ENCODE assay signal across 9 mouse cellular contexts in the genomic region with DNA sequence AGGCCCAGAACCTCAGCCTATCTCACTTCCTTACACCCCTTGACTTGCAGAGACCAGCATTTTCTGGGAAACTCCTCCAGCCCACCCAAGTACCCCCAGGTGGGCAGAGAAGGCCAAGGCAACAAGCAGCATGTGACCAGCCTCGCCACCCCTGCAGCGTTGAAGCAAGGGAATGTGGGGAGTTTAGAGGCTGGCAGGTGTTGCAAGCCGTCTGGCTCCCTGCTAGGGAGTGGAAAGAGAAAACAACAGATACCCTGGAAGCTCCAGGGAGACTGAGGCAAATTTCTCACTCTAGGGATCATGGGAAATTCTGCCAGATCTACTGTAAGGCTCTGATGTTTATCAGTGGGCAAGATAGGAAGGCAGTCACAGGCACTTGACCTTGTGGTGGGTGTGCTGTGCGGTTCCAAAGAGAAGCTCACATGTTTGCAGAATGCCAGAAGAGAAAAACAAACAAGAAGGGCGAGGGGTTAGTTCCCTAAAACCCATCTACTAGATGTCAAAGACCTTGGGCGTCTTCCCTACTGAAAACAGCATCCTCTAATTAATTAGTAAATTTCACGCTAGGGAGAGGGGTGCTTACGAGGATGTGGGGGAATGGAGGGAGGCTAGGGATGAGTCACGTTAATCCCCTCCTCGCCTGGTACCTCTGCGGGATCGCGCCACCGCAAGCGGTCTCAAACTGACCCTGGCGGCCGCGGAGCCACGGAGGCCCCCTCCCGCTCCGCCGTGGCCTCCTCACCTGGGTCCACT. TPM values are rescaled to one million over a fixed set of nuclear protein-coding genes. Genes with fewer than 3 reads are reported as not detected.
A peak's percentile ranks its signal among the peaks of the same experiment; 100 is the strongest.
DNase-seq lines count a peak whose midpoint lies in the region; ATAC-seq lines count a peak whose summit lies in the region.
"Had no signal": no experiment of that assay in that cellular context is flagged by ENCODE, and none has a peak within 500 bp of the region (broad histone marks: within the 10 kb centered on the region; RNA-seq: fewer than 3 reads in every experiment).

No protein-coding gene starts in this region.

- ATAC-seq in CD4-positive, CD25-positive, alpha-beta regulatory T cell, adult 4 months = peak; percentile 43
- no peak; the same call in none of the 2 replicates for ATAC-seq in forebrain, embryonic 14.5 days
- 0 out of 2 replicates have a peak, but pooled peaks have one; percentile 9 for ATAC-seq in limb, embryonic 15.5 days (ENCODE audit: insufficient number of reproducible peaks, low FRiP score, low TSS enrichment, low read depth)
- ATAC-seq in stomach, embryonic 16.5 days (ENCODE audit: insufficient read depth, low FRiP score) = no peak

- no peaks in the 10 kb centered on the region for H3K27me3 ChIP-seq in forebrain, embryonic 14.5 days (replicated peaks; ENCODE audit: control insufficient read depth, insufficient read depth, low read length)
- peaks cover 37% of the 10 kb centered on the region for H3K27me3 ChIP-seq in limb, embryonic 15.5 days
- H3K27me3 ChIP-seq in stomach, embryonic 16.5 days (ENCODE audit: control insufficient read depth, insufficient read depth, low read length) = peaks cover 22% of the 10 kb centered on the region

- peak overlapping the region; percentile 85 for H3K9ac ChIP-seq in forebrain, embryonic 14.5 days (ENCODE audit: low read length)
- peak overlapping the region; percentile 35 for H3K9ac ChIP-seq in limb, embryonic 15.5 days
- peak overlapping the region; percentile 75 for H3K9ac ChIP-seq in stomach, embryonic 16.5 days (ENCODE audit: low read length)

- H3K9me3 ChIP-seq in forebrain, embryonic 14.5 days (replicated peaks; ENCODE audit: control insufficient read depth, low read length) = no peaks in the 10 kb centered on the region
- no peaks in the 10 kb centered on the region for H3K9me3 ChIP-seq in limb, embryonic 15.5 days
- H3K9me3 ChIP-seq in stomach, embryonic 16.5 days (replicated peaks; ENCODE audit: control insufficient read depth, low read length) = no peaks in the 10 kb centered on the region

- H3K4me2 ChIP-seq in forebrain, embryonic 14.5 days (ENCODE audit: low read length) = peak overlapping the region; percentile 88
- H3K4me2 ChIP-seq in limb, embryonic 15.5 days = peak overlapping the region; percentile 99
- peak overlapping the region; percentile 99 for H3K4me2 ChIP-seq in stomach, embryonic 16.5 days (ENCODE audit: low read depth, low read length)

- peak overlapping the region; percentile 73 for H3K4me3 ChIP-seq in forebrain, embryonic 14.5 days (ENCODE audit: low read depth, low read length)
- H3K4me3 ChIP-seq in limb, embryonic 15.5 days = peak overlapping the region; percentile 58
- H3K4me3 ChIP-seq in stomach, embryonic 16.5 days (replicated peaks; ENCODE audit: low read length) = peak overlapping the region; percentile 64

- H3K4me1 ChIP-seq in forebrain, embryonic 14.5 days (ENCODE audit: control insufficient read depth, insufficient read depth, low read length) = peaks cover 5% of the 10 kb centered on the region
- H3K4me1 ChIP-seq in limb, embryonic 15.5 days = peaks cover 11% of the 10 kb centered on the region
- peaks cover 5% of the 10 kb centered on the region for H3K4me1 ChIP-seq in stomach, embryonic 16.5 days (ENCODE audit: control insufficient read depth, insufficient read depth, low read length)

- intact Hi-C loops in heart, postnatal 25 days (cut with DNase I) = loop anchor here (5.0 kb wide), 1 partner anchor 139 kb away; a partner anchor contains a TSS

- WGBS in forebrain, embryonic 14.5 days = 3% methylated on average over 22 of the region's 22 CpGs
- 2% methylated on average over 22 of the region's 22 CpGs for WGBS in limb, embryonic 15.5 days
- 7% methylated on average over 22 of the region's 22 CpGs for WGBS in stomach, embryonic 16.5 days

- H3K27ac ChIP-seq in forebrain, embryonic 14.5 days (ENCODE audit: low read depth, low read length) = peak overlapping the region; percentile 71
- no peak overlapping the region for H3K27ac ChIP-seq in limb, embryonic 15.5 days
- H3K27ac ChIP-seq in stomach, embryonic 16.5 days (ENCODE audit: low read length) = no peak overlapping the region

- no peaks in the 10 kb centered on the region for H3K36me3 ChIP-seq in forebrain, embryonic 14.5 days (ENCODE audit: control insufficient read depth, insufficient read depth, low read length)
- no peaks in the 10 kb centered on the region for H3K36me3 ChIP-seq in limb, embryonic 15.5 days
- no peaks in the 10 kb centered on the region for H3K36me3 ChIP-seq in stomach, embryonic 16.5 days (ENCODE audit: control insufficient read depth, insufficient read depth, low read length)

- peak; percentile 75 for DNase-seq in heart, adult 11 months
- DNase-seq in heart, postnatal 25 days (ENCODE audit: low spot score) = no peak
- DNase-seq in forebrain, embryonic 14.5 days (ENCODE audit: low spot score) = peak; percentile 6
- DNase-seq in right cerebral cortex, postnatal 25 days = no peak
- DNase-seq in gastrocnemius, postnatal 10 days = no peak

RNA-seq across cellular contexts. Expression of a gene that starts 0.8 kb away (rescaled TPM):
- total RNA-seq in heart, postnatal 25 days (2021) = 1 to 10 TPM; 5.3 TPM
- not detected for polyA plus RNA-seq in CD4-positive, CD25-positive, alpha-beta regulatory T cell, adult 4 months (2017; shearing (Covaris generic))
- polyA plus RNA-seq in forebrain, embryonic 14.5 days (2014; fragmentation: Nextera tagmentation; extraction: Ambion mirVana) = 4.9 and 8.8 TPM in 2 replicates
- 0.68 and 1.0 TPM in 2 replicates for polyA plus RNA-seq in limb, embryonic 15.5 days (2015; fragmentation: Nextera tagmentation; extraction: Ambion mirVana)
- polyA plus RNA-seq in stomach, embryonic 16.5 days (2015; fragmentation: Nextera tagmentation; extraction: Ambion mirVana) = 0.95 and 2.4 TPM in 2 replicates
- 1 to 10 TPM; 6.4 to 8.2 TPM for total RNA-seq in gastrocnemius, postnatal 10 days (2021)
- total RNA-seq: neutrophil, adult 5-6 weeks had no signal

RNA-seq across cellular contexts. Expression of a gene that starts 36.8 kb away (rescaled TPM):
- total RNA-seq in heart, postnatal 25 days (2021) = not detected
- polyA plus RNA-seq in CD4-positive, CD25-positive, alpha-beta regulatory T cell, adult 4 months (2017; shearing (Covaris generic)) = not detected
- 0.17 TPM in 1 of 2 replicates, not detected in the other for polyA plus RNA-seq in forebrain, embryonic 14.5 days (2014; fragmentation: Nextera tagmentation; extraction: Ambion mirVana)
- polyA plus RNA-seq in limb, embryonic 15.5 days (2015; fragmentation: Nextera tagmentation; extraction: Ambion mirVana) = not detected in 2 replicates
- polyA plus RNA-seq in stomach, embryonic 16.5 days (2015; fragmentation: Nextera tagmentation; extraction: Ambion mirVana) = not detected in 2 replicates
- not detected for total RNA-seq in gastrocnemius, postnatal 10 days (2021)
- total RNA-seq: neutrophil, adult 5-6 weeks had no signal

RNA-seq across cellular contexts. Expression of a gene that starts 59.2 kb away (rescaled TPM):
- 1 to 10 TPM; 1.0 to 2.3 TPM for total RNA-seq in heart, postnatal 25 days (2021)
- polyA plus RNA-seq in CD4-positive, CD25-positive, alpha-beta regulatory T cell, adult 4 months (2017; shearing (Covaris generic)) = 100 to 1,000 TPM in 1 of 2 experiments, 10 to 100 TPM in 1; 99.8 to 108 TPM
- polyA plus RNA-seq in forebrain, embryonic 14.5 days (2014; fragmentation: Nextera tagmentation; extraction: Ambion mirVana) = 1.2 and 1.3 TPM in 2 replicates
- polyA plus RNA-seq in limb, embryonic 15.5 days (2015; fragmentation: Nextera tagmentation; extraction: Ambion mirVana) = 1.7 and 2.4 TPM in 2 replicates
- 25.9 and 36.2 TPM in 2 replicates for polyA plus RNA-seq in stomach, embryonic 16.5 days (2015; fragmentation: Nextera tagmentation; extraction: Ambion mirVana)
- total RNA-seq in gastrocnemius, postnatal 10 days (2021) = 1 to 10 TPM in 1 of 2 experiments, under 1 TPM in 1; 0.66 to 1.5 TPM

Comparison
In these comparisons a context has a peak if more than half of its experiments do, and no peak if none do; other contexts are left out.
1. DNase-seq: peak in heart, adult 11 months (single experiment) and forebrain, embryonic 14.5 days (single experiment); none in heart, postnatal 25 days (single experiment), right cerebral cortex, postnatal 25 days (single experiment) and gastrocnemius, postnatal 10 days (single experiment).
2. ATAC-seq: peak in CD4-positive, CD25-positive, alpha-beta regulatory T cell, adult 4 months (single experiment) and limb, embryonic 15.5 days (single experiment); none in forebrain, embryonic 14.5 days (single experiment) and stomach, embryonic 16.5 days (single experiment).
3. H3K9ac ChIP-seq: peak in every context shown above with its lines; median percentile 85 in forebrain, embryonic 14.5 days; 75 in stomach, embryonic 16.5 days; 35 in limb, embryonic 15.5 days.
4. Peak in every context shown above with its lines, with median percentiles within 50 percentile points of each other: H3K4me2 ChIP-seq and H3K4me3 ChIP-seq.